Mouse (Mus musculus) kidney, embryonic 14.5 days (tissue): ENCODE measurements around the gene Flywch2. TPM values are rescaled to one million over a fixed set of nuclear protein-coding genes. Genes with fewer than 3 reads are reported as not detected.
A peak's percentile ranks its signal among the peaks of the same experiment; 100 is the strongest.

Experiments
- ATAC-seq: fragments of 200-750 bp; cut with Nextera tagmentation; 2 replicates; pipeline ENCODE4 v1.8.0; 2017; ENCODE audit warnings: moderate number of reproducible peaks, mild to moderate bottlenecking, moderate TSS enrichment, moderate library complexity; ENCODE audit not compliant: low FRiP score, low TSS enrichment
- H3K27ac ChIP-seq: fragments of 300-500 bp; sonication (generic); 2 replicates; pipeline ENCODE4 v1.5.1; 2014; ENCODE audit warnings: low read depth, mild to moderate bottlenecking, low read length, moderate library complexity, mixed read lengths
- H3K27me3 ChIP-seq: fragments of 300-500 bp; sonication (generic); 2 replicates; pipeline ENCODE4 v1.6.1; 2014; ENCODE audit warnings: mild to moderate bottlenecking, low read length; ENCODE audit not compliant: control insufficient read depth, insufficient read depth
- H3K36me3 ChIP-seq: fragments of 300-500 bp; sonication (generic); 2 replicates; pipeline ENCODE4 v1.6.1; 2014; ENCODE audit warnings: low read length, mixed read lengths; ENCODE audit not compliant: control insufficient read depth, insufficient read depth
- H3K4me1 ChIP-seq: fragments of 300-500 bp; sonication (generic); 2 replicates; pipeline ENCODE4 v1.6.1; 2014; ENCODE audit warnings: low read length, mixed read lengths; ENCODE audit not compliant: control insufficient read depth, insufficient read depth
- H3K4me2 ChIP-seq: fragments of 300-500 bp; sonication (generic); replicated peaks from 2 replicates; pipeline ENCODE4 v1.6.1; 2014; ENCODE audit warnings: low read depth, mild to moderate bottlenecking, low read length
- H3K4me3 ChIP-seq: fragments of 300-500 bp; sonication (generic); 2 replicates; pipeline ENCODE4 v1.5.1; 2014; ENCODE audit warnings: mild to moderate bottlenecking, low read length
- H3K9ac ChIP-seq: fragments of 300-500 bp; sonication (generic); 2 replicates; pipeline ENCODE4 v1.6.1; 2014; ENCODE audit warnings: low read depth, mild to moderate bottlenecking, low read length, moderate library complexity
- H3K9me3 ChIP-seq: fragments of 300-500 bp; sonication (generic); 2 replicates; pipeline ENCODE4 v1.6.1; 2016; ENCODE audit warnings: low read length; ENCODE audit not compliant: control insufficient read depth
- WGBS: fragments of 180-500 bp; shearing (Covaris S2); extraction: QIAGEN DNeasy Blood & Tissue Kit; methylation state at CpG from one replicate; pipeline ENCODE4 v1.1.7; 2014; 5-methylcytosine and 5-hydroxymethylcytosine counted together
- polyA plus RNA-seq: library from polyadenylated mRNA; unstranded; fragments of >200 nt; fragmentation: Nextera tagmentation; extraction: Ambion mirVana; gene quantifications from 2 replicates; pipeline ENCODE4 v1.2.1, GENCODE M21; 2014

The Flywch2 gene
- polyA plus RNA-seq, 1 experiment from 2014 or later = 40.7 TPM

GRCm38 (mm10) chr17:23801627-23802026, 15.7 kb upstream of the Flywch2 start:
- H3K4me1 ChIP-seq = peaks cover 19% of the 10 kb centered on the region
- H3K27ac ChIP-seq = no peak overlapping the region
- no peak overlapping the region for H3K4me2 ChIP-seq
- H3K27me3 ChIP-seq = no peaks in the 10 kb centered on the region
- H3K9ac ChIP-seq = no peak overlapping the region
- no peaks in the 10 kb centered on the region for H3K36me3 ChIP-seq
- H3K4me3 ChIP-seq = no peak overlapping the region
- ATAC-seq = no peak
- H3K9me3 ChIP-seq = no peaks in the 10 kb centered on the region
- whole genome bisulfite sequencing = 87% methylated on average over 10 of the region's 10 CpGs

DNA sequence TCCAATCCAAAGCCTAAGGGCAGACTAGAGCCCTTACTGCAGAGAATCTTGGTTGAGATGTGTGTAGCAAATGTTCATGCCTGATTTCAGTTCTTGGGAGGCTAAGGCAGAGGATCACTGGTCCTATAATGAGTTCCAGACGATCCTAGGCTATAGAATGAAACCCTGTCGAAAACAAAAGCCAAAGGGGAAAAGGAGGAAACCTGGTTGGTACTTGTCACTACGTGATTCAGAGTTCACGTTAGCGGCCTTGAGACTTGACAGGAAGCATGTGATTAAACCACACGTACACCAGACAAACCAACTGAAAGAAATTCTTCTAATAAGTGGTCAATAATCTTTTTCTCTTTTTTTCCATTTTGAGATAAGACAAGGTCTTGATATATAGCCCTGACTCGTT, 11.4 kb upstream of the Flywch2 start:
- H3K4me1 ChIP-seq = no peaks in the 10 kb centered on the region
- H3K27me3 ChIP-seq = no peaks in the 10 kb centered on the region
- no peak overlapping the region for H3K4me3 ChIP-seq
- H3K4me2 ChIP-seq = no peak overlapping the region
- no peak overlapping the region for H3K27ac ChIP-seq
- H3K9ac ChIP-seq = no peak overlapping the region
- no peak for ATAC-seq
- H3K9me3 ChIP-seq = no peaks in the 10 kb centered on the region
- no peaks in the 10 kb centered on the region for H3K36me3 ChIP-seq
- WGBS = 76% methylated on average over 7 of the region's 7 CpGs

DNA sequence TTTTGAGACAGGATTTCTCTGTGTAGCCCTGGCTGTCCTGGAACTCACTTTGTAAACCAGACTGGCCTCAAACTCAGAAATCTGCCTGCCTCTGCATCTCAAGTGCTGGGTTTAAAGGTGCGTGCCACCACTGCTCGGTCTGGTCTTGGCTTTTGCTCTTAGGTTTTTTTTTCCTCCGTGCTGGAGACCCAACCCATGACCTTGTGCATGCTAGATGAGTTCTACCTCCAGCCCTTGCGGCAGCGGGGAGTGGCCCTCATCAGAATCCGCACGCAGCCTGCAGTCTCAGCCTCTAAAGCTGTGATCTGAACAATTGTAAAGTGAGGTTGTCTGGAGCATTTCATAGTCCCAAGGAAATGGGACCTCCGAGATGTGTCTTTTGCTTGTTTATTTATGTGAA, 9.4 kb upstream of the Flywch2 start:
- Histone ChIP-seq H3K27ac (no peak overlapping the region), H3K4me3 (no peak overlapping the region), H3K9me3 (no peaks in the 10 kb centered on the region), H3K27me3 (no peaks in the 10 kb centered on the region), H3K9ac (no peak overlapping the region), H3K36me3 (no peaks in the 10 kb centered on the region), H3K4me1 (0 out of 2 replicates have a peak, but pooled peaks cover 6% of the 10 kb centered on the region), H3K4me2 (no peak overlapping the region)
- no peak for ATAC-seq
- 95% methylated on average over 8 of the region's 8 CpGs for WGBS

- Histone ChIP-seq H3K9me3 (no peaks in the 10 kb centered on the region), H3K4me1 (peaks cover 12% of the 10 kb centered on the region; the same call in 1 of the 2 replicates), H3K36me3 (no peaks in the 10 kb centered on the region), H3K4me2 (peak overlapping the region; percentile 51), H3K4me3 (peak overlapping the region; percentile 37; the same call in 1 of the 2 replicates), H3K27me3 (no peaks in the 10 kb centered on the region), H3K9ac (0 out of 2 replicates have a peak overlapping the region, but pooled peaks have one; percentile 83), H3K27ac (peak overlapping the region; percentile 67; the same call in 1 of the 2 replicates)
- ATAC-seq = no peak
- WGBS = 44% methylated on average over 2 of the region's 2 CpGs
These were observed 5.1 kb upstream of the Flywch2 start for GRCm38 (mm10) chr17:23791079-23791357.

DNA sequence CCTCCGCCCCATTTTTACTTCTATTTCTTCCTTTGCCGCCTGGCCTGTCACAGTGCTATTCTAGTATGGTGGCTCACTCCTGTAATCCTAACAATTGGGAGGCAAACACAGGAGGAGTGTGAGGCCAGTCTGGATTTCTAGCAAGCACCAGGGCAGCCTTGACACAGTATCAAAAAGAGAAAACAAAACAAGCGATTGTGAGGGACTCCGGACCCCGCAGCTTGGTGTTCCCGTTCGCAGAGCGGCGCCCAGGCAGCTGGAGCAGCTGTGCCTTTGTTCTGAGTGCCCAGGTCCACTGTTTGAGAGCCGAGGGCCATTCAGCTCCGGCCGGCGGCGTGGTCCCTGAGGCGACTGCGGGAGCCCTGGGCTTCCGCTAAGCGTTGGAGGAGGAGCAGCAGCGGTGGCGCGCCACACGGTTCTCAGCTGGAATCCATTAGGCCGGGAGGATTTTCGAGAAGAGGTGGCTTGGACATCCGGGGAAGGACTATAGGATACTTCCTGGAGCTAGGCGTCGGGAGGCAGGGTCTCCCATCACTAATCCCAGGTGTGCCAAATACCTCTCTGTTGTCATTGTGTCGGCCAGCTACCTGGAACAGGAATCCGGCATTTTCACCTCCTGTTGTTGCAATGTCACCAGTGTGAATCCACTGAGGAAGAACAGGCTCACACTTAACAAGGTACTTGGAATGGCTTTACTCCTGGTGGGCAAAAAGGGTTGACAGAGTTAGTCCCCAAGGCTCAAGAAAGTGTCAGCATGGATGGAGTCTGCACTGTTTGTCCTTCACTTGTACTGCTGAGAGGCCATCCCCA, 4.6 kb upstream of the Flywch2 start, which contains the start of gene Srrm2:
Gene Srrm2 (plus strand): TSS at position 264 of the 810 bp plus-strand sequence.
- H3K4me3 ChIP-seq = peak within 1 kb of the TSS; percentile 37
- H3K9ac ChIP-seq = peak within 1 kb of the TSS; percentile 83
- peaks cover 12% of the 10 kb centered on the region; the same call in 1 of the 2 replicates for H3K4me1 ChIP-seq
- H3K27me3 ChIP-seq = no peaks in the 10 kb centered on the region
- H3K36me3 ChIP-seq = no peaks in the 10 kb centered on the region
- 2% methylated on average over 29 of the region's 29 CpGs for whole genome bisulfite sequencing
- peak within 1 kb of the TSS; percentile 67 for H3K27ac ChIP-seq
- peak; percentile 49; the same call in 1 of the 2 replicates for ATAC-seq
- peak within 1 kb of the TSS; percentile 51 for H3K4me2 ChIP-seq
- no peaks in the 10 kb centered on the region for H3K9me3 ChIP-seq

DNA sequence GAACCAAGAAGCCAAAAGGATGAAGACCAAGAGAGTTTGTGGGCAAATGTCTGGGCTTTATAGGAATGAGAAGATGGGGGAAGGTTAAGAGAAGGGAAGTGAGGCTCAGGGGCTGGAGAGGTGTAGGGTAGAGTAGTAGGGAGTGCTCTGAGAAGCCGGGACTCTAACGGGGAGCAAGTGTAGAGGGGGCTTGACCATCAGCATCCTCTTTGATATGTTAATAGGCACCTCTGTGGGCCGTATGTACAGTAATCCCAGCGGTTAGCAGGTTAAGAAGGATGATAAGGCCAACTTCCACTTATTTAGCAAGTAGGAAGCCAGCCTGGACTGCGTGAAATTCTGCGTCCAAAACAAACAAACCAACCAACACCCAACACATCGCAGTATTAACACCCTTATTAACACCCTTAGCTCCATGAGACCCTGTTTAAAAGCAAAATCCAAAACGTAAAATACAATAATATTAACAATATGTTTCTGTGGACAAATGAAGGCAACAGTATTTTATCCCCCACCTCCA, 3.9 kb upstream of the Flywch2 start:
- H3K27ac ChIP-seq = peak overlapping the region; percentile 67
- peak overlapping the region; percentile 37 for H3K4me3 ChIP-seq
- ATAC-seq = no peak
- H3K36me3 ChIP-seq = no peaks in the 10 kb centered on the region
- peak overlapping the region; percentile 51 for H3K4me2 ChIP-seq
- H3K27me3 ChIP-seq = no peaks in the 10 kb centered on the region
- no peaks in the 10 kb centered on the region for H3K9me3 ChIP-seq
- peaks cover 12% of the 10 kb centered on the region; the same call in 1 of the 2 replicates for H3K4me1 ChIP-seq
- 16% methylated on average over 8 of the region's 8 CpGs for WGBS
- peak overlapping the region; percentile 83 for H3K9ac ChIP-seq

GRCm38 (mm10) chr17:23788973-23789372, 3.1 kb upstream of the Flywch2 start:
- H3K27me3 ChIP-seq = no peaks in the 10 kb centered on the region
- 88% methylated on average over 4 of the region's 4 CpGs for WGBS

DNA sequence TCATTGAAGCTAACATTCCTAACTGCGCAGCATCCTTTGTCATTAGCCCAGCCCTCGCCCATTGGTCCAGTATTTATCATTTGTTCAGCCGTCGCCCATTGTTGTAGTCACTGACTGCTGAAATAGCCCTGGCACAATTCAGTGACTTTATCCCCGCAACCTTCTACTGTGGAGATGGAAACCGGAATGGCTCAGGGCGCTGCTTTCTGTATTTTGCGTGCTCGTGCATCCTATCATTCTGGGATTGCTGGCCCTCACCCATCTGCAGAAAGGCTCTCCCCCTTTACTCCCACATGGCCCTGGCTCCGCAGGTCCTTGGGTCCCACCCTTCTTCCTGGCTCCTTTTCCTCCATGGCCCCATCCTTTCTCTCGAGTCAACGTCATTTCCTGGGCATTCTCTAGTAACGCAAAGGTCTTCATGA, 640 bp upstream of the Flywch2 start:
- Histone ChIP-seq H3K27ac (no peak overlapping the region), H3K36me3 (no peaks in the 10 kb centered on the region), H3K27me3 (no peaks in the 10 kb centered on the region), H3K4me3 (peak overlapping the region; percentile 61), H3K9ac (0 out of 2 replicates have a peak overlapping the region, but pooled peaks have one; percentile 31), H3K4me1 (peaks cover 12% of the 10 kb centered on the region; the same call in 1 of the 2 replicates), H3K4me2 (peak overlapping the region; percentile 94), H3K9me3 (no peaks in the 10 kb centered on the region)
- no peak; the same call in 1 of the 2 replicates for ATAC-seq
- WGBS = 9% methylated on average over 13 of the region's 13 CpGs

More at GRCm38 (mm10) chr17:23788973-23789372, 3.1 kb upstream of the Flywch2 start:
- no peak overlapping the region for H3K27ac ChIP-seq
- H3K4me2 ChIP-seq = no peak overlapping the region
- no peak overlapping the region for H3K9ac ChIP-seq
- ATAC-seq = no peak
- no peaks in the 10 kb centered on the region for H3K9me3 ChIP-seq
- H3K36me3 ChIP-seq = no peaks in the 10 kb centered on the region
- no peak overlapping the region for H3K4me3 ChIP-seq
- peaks cover 12% of the 10 kb centered on the region; the same call in 1 of the 2 replicates for H3K4me1 ChIP-seq

DNA sequence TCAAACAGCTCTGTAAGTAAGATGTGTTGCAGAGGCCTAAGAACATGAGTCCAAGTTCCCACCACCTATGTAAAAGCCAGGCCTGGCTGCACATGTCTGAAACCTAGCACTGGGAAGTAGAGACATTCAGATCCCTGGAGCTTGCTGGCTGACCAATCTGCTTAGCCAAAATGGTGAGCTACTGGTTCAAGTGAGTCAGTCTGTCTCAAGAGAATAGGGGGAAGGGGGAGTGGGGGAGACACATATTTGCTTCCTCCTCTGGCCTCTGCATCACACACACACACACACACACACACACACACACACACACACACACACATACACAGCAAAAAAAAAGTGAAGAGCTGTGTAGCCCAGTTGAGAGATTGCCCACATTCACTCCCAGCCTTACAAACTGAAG, 2.5 kb downstream of the Flywch2 start:
- Histone ChIP-seq H3K9me3 (no peaks in the 10 kb centered on the region), H3K4me3 (no peak overlapping the region), H3K4me2 (no peak overlapping the region), H3K27me3 (no peaks in the 10 kb centered on the region), H3K27ac (no peak overlapping the region), H3K9ac (no peak overlapping the region), H3K4me1 (0 out of 2 replicates have a peak, but pooled peaks cover 3% of the 10 kb centered on the region), H3K36me3 (no peaks in the 10 kb centered on the region)
- ATAC-seq = no peak
